Mouse (Mus musculus) thymus, postnatal 10 days (tissue): ENCODE data around the gene Med7.

Source experiments
- DNase-seq, 2 experiments: peaks; one replicate each; pipeline ENCODE4 v3.0.0; 2021; ENCODE audit warnings: low spot score in 2 of 2

Gene Med7

GRCm38 (mm10) chr11:46436760-46437458 lies at the start of gene Med7:
Med7 (plus strand) TSS chr11:46436925.
- peak; percentile 90 to 94 for DNase-seq

GRCm38 (mm10) chr11:46387061-46387460 lies 49.7 kb upstream of the Med7 start:
- no peak for DNase-seq

- DNase-seq = peak in 1 of 2 experiments; percentile 44
These were observed 48.3 kb upstream of the Med7 start for GRCm38 (mm10) chr11:46388438-46388837.

- peak; percentile 78 to 83 for DNase-seq
These were observed 47.2 kb upstream of the Med7 start, which contains the start of gene Itk for GRCm38 (mm10) chr11:46389336-46390117. Itk (minus strand) TSS chr11:46389515.

- no peak for DNase-seq
These were observed 46.1 kb upstream of the Med7 start for GRCm38 (mm10) chr11:46390621-46391020.

GRCm38 (mm10) chr11:46392890-46393289 lies 43.8 kb upstream of the Med7 start:
- no peak for DNase-seq

- no peak for DNase-seq
These were observed 43.3 kb upstream of the Med7 start for GRCm38 (mm10) chr11:46393413-46393812.

- DNase-seq = no peak
These were observed 41.6 kb upstream of the Med7 start for GRCm38 (mm10) chr11:46395088-46395487.

GRCm38 (mm10) chr11:46395698-46396097 lies 41.0 kb upstream of the Med7 start:
- DNase-seq = peak; percentile 61 to 73

GRCm38 (mm10) chr11:46396167-46396859 lies 40.4 kb upstream of the Med7 start, which contains the start of gene Fam71b:
Fam71b (plus strand) TSS chr11:46396559.
- DNase-seq = peak; percentile 51 to 57

GRCm38 (mm10) chr11:46396860-46397179 lies 39.9 kb upstream of the Med7 start:
- DNase-seq = no peak

GRCm38 (mm10) chr11:46397900-46398299 lies 38.8 kb upstream of the Med7 start:
- DNase-seq = no peak

- no peak for DNase-seq
These were observed 38.3 kb upstream of the Med7 start for GRCm38 (mm10) chr11:46398473-46398872.

- peak; percentile 44 to 45 for DNase-seq
These were observed 37.8 kb upstream of the Med7 start for GRCm38 (mm10) chr11:46398933-46399383.

- no peak for DNase-seq
These were observed 35.2 kb upstream of the Med7 start for GRCm38 (mm10) chr11:46401555-46401954.

GRCm38 (mm10) chr11:46404986-46405385 lies 31.7 kb upstream of the Med7 start:
- DNase-seq = peak; percentile 56 to 57

- DNase-seq = no peak
These were observed 30.0 kb upstream of the Med7 start for GRCm38 (mm10) chr11:46406721-46407120.

- no peak for DNase-seq
These were observed 26.6 kb upstream of the Med7 start for GRCm38 (mm10) chr11:46410018-46410563.

GRCm38 (mm10) chr11:46418438-46418837 lies 18.3 kb upstream of the Med7 start:
- no peak for DNase-seq

GRCm38 (mm10) chr11:46418860-46419259 lies 17.9 kb upstream of the Med7 start:
- DNase-seq = no peak

- peak; percentile 59 to 65 for DNase-seq
These were observed 15.4 kb upstream of the Med7 start for GRCm38 (mm10) chr11:46421086-46421888.
